Mouse (Mus musculus) left cerebral cortex, postnatal 36 days (tissue): ENCODE results near the gene Gm15056. TPM values are rescaled to one million over a fixed set of nuclear protein-coding genes. Genes with fewer than 3 reads are reported as not detected.

Experiments used
- DNase-seq, 2 experiments: peaks; one replicate each; pipeline ENCODE4 v3.0.0; 2021 to 2022; ENCODE audit warnings: low spot score in 2 of 2, mixed read lengths in 1 of 2
- intact Hi-C: fragments of 180-260 bp; cut with DNase I; formaldehyde crosslinking; loops from one replicate; pipeline ENCODE4 v1.15.1; 2025
- total RNA-seq, 2 experiments: library from RNA; stranded (reverse); gene quantifications; 2 replicates each; pipeline ENCODE4 v1.2.3; 2021

Gm15056 gene
- not detected for total RNA-seq

DNA sequence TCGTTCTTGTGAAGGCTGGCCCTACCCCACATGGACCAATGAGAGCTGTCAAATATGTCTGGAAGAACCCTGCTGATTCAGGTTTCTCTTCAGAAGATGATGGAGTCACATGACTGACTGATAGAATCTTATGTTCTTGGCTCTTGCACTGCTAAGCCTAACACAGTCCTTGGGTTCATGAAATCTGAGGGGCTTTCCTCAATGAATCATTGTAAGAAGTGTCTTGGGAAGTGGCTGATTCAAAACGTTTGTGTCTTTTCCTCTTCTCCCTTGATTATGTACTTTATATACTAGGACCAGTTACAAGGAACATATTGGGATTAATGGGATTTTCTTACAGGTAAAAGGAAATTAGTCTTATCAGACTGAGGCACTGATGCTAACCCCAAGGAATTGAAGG lies at the start of gene Gm15056:
TSS of gene Gm15056 (minus strand) at position 101 of the 400 bp plus-strand sequence.
- DNase-seq: no peak
- intact Hi-C loops: no loop called here

DNA sequence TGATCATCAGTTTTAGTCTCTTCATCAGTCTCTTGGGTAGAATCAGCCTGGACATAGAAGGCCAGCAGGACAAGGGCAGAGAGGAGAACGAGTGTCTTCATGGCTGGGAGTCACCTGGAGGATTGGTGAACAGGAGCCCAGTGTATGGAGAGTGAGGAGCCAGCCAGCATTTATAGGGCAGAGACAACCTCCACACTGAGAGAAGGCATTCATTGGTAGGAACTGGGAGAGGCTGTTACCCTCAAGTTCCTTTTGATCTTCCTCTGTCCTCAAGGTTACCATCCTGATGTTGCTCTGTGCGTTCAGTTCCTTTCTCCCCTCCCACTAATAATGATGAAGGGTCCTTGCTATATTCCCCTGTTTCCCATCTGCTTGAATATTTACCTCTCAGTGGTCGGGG lies 42.2 kb upstream of the Gm15056 start, which contains the start of gene AY761185:
TSS of gene AY761185 (minus strand) at position 101 of the 400 bp plus-strand sequence.
- intact Hi-C loops: loop anchor here (5.0 kb wide), 1 partner anchor 73 kb away; no protein-coding TSS in a partner anchor
- DNase-seq: no peak

DNA sequence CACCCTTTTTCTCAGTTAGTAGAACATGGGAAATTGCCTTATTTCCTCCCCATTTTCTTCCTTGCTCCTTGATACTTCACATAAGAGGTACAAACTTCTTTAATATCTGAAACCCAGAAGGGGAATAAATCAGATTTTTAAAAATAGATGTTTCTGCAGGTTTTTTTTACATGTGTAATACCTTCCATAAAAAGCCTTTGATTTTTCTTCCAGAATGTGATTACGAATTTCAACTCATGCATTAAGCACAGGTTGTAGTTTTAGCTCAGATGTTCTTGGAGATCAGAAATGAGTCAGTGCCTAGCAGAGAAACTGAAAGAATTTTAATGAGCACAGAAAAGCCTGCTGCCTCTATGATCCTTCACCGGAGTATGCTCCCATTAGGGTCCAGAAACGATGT lies 19.5 kb upstream of the Gm15056 start, which contains the start of gene Gm6040:
TSS of gene Gm6040 (minus strand) at position 101 of the 400 bp plus-strand sequence.
- intact Hi-C loops: no loop called here

DNA sequence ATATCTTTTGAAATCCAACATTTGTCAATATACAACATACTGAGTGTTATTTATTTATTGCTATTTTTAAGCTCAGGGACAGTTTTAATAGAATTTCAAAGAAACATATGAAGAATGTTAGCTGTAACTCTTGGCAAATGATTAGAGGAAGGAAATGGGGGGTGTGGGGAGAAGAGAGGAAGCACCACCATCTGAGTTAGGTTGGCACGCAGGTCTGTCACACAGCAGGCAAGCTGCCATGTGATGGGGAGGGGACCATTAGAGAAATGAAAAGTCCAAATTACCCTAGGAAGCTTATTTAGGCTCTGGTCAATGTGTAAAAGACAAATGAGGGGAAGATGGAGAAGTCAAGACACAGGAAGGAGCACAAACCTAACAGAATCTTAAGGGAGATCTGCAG lies 9.9 kb upstream of the Gm15056 start:
- intact Hi-C loops: no loop called here
- DNase-seq: no peak

More for the DNA sequence above, 19.5 kb upstream of the Gm15056 start, which contains the start of gene Gm6040:
- DNase-seq: no peak

DNA sequence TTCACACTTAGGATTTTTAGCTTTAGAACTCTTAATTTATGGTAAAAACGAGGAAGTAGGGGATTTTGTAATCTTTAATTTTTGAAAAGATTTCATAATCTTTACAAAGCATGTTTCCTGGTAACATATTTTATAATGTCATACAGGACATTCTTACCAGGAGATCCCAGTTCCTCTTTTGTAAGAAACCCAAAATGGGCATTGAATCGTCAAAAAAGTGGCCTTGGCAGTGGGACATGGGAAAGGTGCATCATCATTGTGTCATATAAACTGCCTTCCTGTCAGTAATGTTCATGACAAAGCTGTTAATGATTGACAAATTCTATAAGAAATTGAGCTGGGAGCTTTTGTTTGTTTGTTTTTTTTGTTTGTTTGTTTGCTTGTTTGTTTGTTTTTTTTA lies 5.8 kb upstream of the Gm15056 start:
- DNase-seq: no peak
- intact Hi-C loops: no loop called here

DNA sequence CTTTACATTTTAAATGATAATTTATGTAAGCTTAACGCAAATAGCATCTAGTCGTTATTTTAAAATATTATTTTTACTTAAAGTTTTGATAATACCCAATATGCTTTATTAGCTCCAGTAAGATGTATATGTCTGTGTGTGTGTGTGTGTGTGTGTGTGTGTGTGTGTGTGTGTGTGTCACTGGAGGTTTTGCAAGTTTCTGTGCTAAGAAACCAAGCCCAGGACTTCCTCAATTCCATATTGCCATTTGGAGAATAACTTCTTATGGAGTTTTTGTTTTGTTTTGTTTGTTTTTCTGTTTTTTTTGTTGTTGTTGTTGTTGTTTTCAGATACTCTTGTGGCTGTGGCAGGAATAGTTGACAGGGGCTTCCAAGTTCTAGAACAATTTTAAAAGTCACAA lies 4.7 kb upstream of the Gm15056 start:
- intact Hi-C loops: no loop called here

DNA sequence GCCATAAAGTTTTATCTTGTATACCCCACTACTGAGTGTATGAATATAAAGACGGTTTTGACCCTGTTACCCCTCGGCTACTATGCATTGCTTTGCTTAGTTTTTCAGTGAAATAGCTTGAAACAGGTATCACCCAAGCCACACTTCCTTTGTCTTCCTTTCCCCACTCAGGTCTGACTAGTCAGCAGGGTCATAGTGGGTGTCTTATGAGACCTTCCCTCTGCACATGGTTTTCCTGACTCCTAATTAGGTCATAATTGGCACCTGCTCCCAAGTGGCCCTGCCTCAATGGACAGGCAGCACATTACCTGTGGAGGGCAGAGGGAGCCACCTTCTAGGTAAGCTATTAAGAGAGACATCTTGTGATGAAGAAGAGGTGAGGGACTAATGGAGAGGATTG lies 10.1 kb downstream of the Gm15056 start, which contains the start of gene Defb33:
TSS of gene Defb33 (plus strand) at position 301 of the 400 bp plus-strand sequence.
- intact Hi-C loops: no loop called here
- no peak for DNase-seq

More for the DNA sequence above, 4.7 kb upstream of the Gm15056 start:
- no peak for DNase-seq

DNA sequence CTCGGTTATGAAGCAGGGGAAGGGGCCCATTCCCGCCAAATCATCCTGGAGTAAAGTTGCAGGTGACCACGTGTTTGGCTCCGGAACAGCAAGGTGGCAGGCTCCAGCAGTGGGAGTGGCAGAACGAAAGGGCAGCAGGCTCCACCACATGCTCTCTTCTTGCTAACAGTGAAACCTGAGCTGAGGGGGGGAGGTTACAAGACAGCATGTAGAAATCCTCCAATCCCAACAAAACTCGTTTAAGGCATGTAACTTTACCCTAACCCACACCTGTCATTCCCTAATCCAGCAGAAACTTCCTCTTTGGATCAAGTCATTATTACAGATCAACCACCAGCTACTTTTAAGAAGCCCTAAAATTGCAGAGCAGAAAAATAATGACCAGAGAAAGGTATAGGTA lies 27.8 kb downstream of the Gm15056 start:
- DNase-seq: no peak
- intact Hi-C loops: loop anchor here (10.0 kb wide), 1 partner anchor 1390 kb away; no protein-coding TSS in a partner anchor

Other genes with a start within 250 kb of the Gm15056 start
- gene Defb33, start 10.0 kb downstream of the Gm15056 start, total RNA-seq: not detected
- not detected for gene Gm6040, start 19.4 kb upstream of the Gm15056 start, total RNA-seq
- not detected for gene AY761185, start 42.1 kb upstream of the Gm15056 start, total RNA-seq
- not detected for gene Defa21, start 122.9 kb upstream of the Gm15056 start, total RNA-seq
- gene Defa23, start 152.4 kb upstream of the Gm15056 start, total RNA-seq: not detected
- gene Defa35, start 162.4 kb upstream of the Gm15056 start, total RNA-seq: not detected
- gene Defa25, start 181.8 kb upstream of the Gm15056 start, total RNA-seq: not detected
- not detected for gene Gm14851, start 193.4 kb upstream of the Gm15056 start, total RNA-seq
- not detected for gene Defa30, start 232.0 kb upstream of the Gm15056 start, total RNA-seq